Mouse (Mus musculus) cortical plate, adult 2 months (tissue): Measurements from ENCODE around the gene 9030025P20Rik.
"Not testable (repeated sequence)": the region's sequence is repeated elsewhere in the genome, so short reads cannot be mapped to it uniquely, and the experiment has no call there.

Source experiments
- CTCF ChIP-seq: fragments of 200-500 bp; IDR thresholded peaks from 2 replicates; pipeline ENCODE4 v1.5.1; 2011; ENCODE audit warnings: mild to moderate bottlenecking, control low read depth, low read length; ENCODE audit not compliant: insufficient read depth; ENCODE audit errors: extremely low read depth
- POLR2A ChIP-seq: fragments of 200-500 bp; IDR thresholded peaks from 2 replicates; pipeline ENCODE4 v1.6.1; 2011; ENCODE audit warnings: mild to moderate bottlenecking, low read length, control low read depth; ENCODE audit not compliant: insufficient read depth; ENCODE audit errors: extremely low read depth

- TF ChIP-seq CTCF, POLR2A: not testable (repeated sequence)
Measured at GRCm38 (mm10) chr17:14992522-14993138, 14.4 kb downstream of the 9030025P20Rik start.
